Mouse (Mus musculus) hindbrain, embryonic 16.5 days (tissue): Measurements from ENCODE around the gene Gm10644. TPM values are rescaled to one million over a fixed set of nuclear protein-coding genes. Genes with fewer than 3 reads are reported as not detected.

Source experiments
- ATAC-seq: fragments of 200-750 bp; cut with Nextera tagmentation; 2 replicates; pipeline ENCODE4 v1.8.0; 2017; ENCODE audit warnings: moderate TSS enrichment, moderate library complexity
- H3K27ac ChIP-seq: fragments of 300-500 bp; sonication (generic); 2 replicates; pipeline ENCODE4 v1.5.1; 2014; ENCODE audit warnings: low read depth, mild to moderate bottlenecking, control low read depth, low read length, moderate library complexity
- H3K27me3 ChIP-seq: fragments of 300-500 bp; sonication (generic); replicated peaks from 2 replicates; pipeline ENCODE4 v1.6.1; 2014; ENCODE audit warnings: low read length; ENCODE audit not compliant: control insufficient read depth, insufficient read depth
- H3K36me3 ChIP-seq: fragments of 300-500 bp; sonication (generic); 2 replicates; pipeline ENCODE4 v1.6.1; 2014; ENCODE audit warnings: mild to moderate bottlenecking, low read length, moderate library complexity, mixed read lengths; ENCODE audit not compliant: control insufficient read depth, insufficient read depth
- H3K4me1 ChIP-seq: fragments of 300-500 bp; sonication (generic); 2 replicates; pipeline ENCODE4 v1.6.1; 2014; ENCODE audit warnings: low read depth, low read length; ENCODE audit not compliant: control insufficient read depth, insufficient read depth
- H3K4me2 ChIP-seq: fragments of 300-500 bp; sonication (generic); 2 replicates; pipeline ENCODE4 v1.6.1; 2014; ENCODE audit warnings: mild to moderate bottlenecking, low read length, control low read depth, moderate library complexity
- H3K4me3 ChIP-seq: fragments of 300-500 bp; sonication (generic); 2 replicates; pipeline ENCODE4 v1.5.1; 2014; ENCODE audit warnings: mild to moderate bottlenecking, low read length, control low read depth, moderate library complexity
- H3K9ac ChIP-seq: fragments of 300-500 bp; sonication (generic); 2 replicates; pipeline ENCODE4 v1.6.1; 2014; ENCODE audit warnings: low read depth, mild to moderate bottlenecking, control low read depth, low read length, moderate library complexity
- H3K9me3 ChIP-seq: fragments of 300-500 bp; sonication (generic); 2 replicates; pipeline ENCODE4 v1.6.1; 2014; ENCODE audit warnings: mild to moderate bottlenecking, low read length, moderate library complexity; ENCODE audit not compliant: control insufficient read depth
- WGBS: fragments of 180-500 bp; shearing (Covaris S2); extraction: QIAGEN DNeasy Blood & Tissue Kit; methylation state at CpG from one replicate; pipeline ENCODE4 v1.1.7; 2014; 5-methylcytosine and 5-hydroxymethylcytosine counted together
- polyA plus RNA-seq: library from polyadenylated mRNA; unstranded; fragments of >200 nt; fragmentation: Nextera tagmentation; extraction: Ambion mirVana; gene quantifications from 2 replicates; pipeline ENCODE4 v1.2.1, GENCODE M21; 2015

The Gm10644 gene
- polyA plus RNA-seq, 1 experiment from 2014 or later = 0.98 TPM

- H3K27me3 ChIP-seq = no peaks in the 10 kb centered on the region
- H3K4me2 ChIP-seq = peak overlapping the region; percentile 91
- no peaks in the 10 kb centered on the region for H3K9me3 ChIP-seq
- 84% methylated on average over 4 of the region's 4 CpGs for WGBS
- H3K4me1 ChIP-seq = peaks cover 33% of the 10 kb centered on the region
- H3K36me3 ChIP-seq = no peaks in the 10 kb centered on the region
- no peak overlapping the region for H3K27ac ChIP-seq
- no peak overlapping the region for H3K4me3 ChIP-seq
- ATAC-seq = no peak
- H3K9ac ChIP-seq = peak overlapping the region; percentile 30; the same call in 1 of the 2 replicates
Measured at GRCm38 (mm10) chr8:83974521-83974920, 19.5 kb upstream of the Gm10644 start.

GRCm38 (mm10) chr8:83973161-83974031 is 18.4 kb upstream of the Gm10644 start:
- no peaks in the 10 kb centered on the region for H3K36me3 ChIP-seq
- H3K9me3 ChIP-seq = no peaks in the 10 kb centered on the region
- H3K9ac ChIP-seq = peak overlapping the region; percentile 92
- peak overlapping the region; percentile 86 for H3K27ac ChIP-seq
- no peaks in the 10 kb centered on the region for H3K27me3 ChIP-seq
- H3K4me2 ChIP-seq = peak overlapping the region; percentile 91
- peak overlapping the region; percentile 93 for H3K4me3 ChIP-seq
- H3K4me1 ChIP-seq = peaks cover 33% of the 10 kb centered on the region
- ATAC-seq = peak; percentile 27
- 3% methylated on average over 27 of the region's 37 CpGs for WGBS

DNA sequence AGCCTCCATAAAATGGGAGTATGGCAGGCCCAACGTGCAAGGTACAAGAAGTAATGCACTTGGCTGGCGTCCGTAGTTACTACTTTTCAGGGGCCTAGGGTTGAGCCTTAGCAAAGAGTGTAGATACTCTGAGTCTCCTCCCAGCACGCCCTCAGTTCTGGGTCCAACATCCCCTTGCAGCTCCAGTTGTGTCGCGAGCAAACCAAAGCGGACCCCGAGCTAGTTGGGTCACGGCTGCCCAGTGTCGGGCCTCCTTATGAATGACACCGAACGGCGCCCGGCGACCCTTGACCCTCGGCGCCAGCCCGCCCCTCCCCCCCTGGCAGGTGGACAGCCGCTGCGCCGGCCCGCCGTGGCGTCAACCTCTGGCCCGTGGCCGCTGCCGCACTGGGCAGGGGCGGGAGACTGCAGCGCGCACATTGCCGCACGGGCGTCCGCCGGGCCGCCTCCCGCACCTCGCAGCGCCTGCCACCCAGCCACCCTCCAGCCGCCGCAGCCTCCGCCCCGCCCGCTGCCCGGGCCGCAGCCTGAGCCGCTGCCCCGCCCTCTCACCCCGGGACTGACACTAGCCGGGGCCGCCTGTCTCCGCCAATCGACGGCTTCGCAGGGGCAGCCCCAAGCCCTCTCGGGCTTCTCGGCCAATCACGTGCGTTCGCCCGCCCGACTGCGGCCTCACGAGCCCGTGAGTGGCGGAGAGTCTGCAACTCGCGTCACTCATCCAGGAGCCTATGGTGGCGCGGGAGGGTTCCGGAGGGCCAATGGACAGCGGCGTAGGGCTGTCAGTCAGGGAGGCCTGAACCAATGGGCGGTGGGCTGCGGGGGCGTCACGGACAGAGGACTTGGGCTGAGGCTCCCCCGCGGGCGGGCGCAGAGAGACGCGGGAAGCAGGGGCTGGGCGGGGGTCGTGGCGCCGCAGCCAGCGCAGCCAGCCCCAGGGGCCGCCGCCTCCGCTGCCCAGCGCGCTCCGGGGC is 17.4 kb upstream of the Gm10644 start, which contains the start of gene Prkaca:
Prkaca (plus strand) TSS at position 844 of the 971 bp plus-strand sequence.
- ATAC-seq = peak; percentile 100
- Histone ChIP-seq H3K27me3 (no peaks in the 10 kb centered on the region), H3K27ac (peak within 1 kb of the TSS; percentile 88), H3K9me3 (no peaks in the 10 kb centered on the region), H3K4me1 (peaks cover 25% of the 10 kb centered on the region), H3K4me2 (peak within 1 kb of the TSS; percentile 91), H3K4me3 (peak within 1 kb of the TSS; percentile 93), H3K36me3 (no peaks in the 10 kb centered on the region), H3K9ac (peak within 1 kb of the TSS; percentile 92)
- under 1% methylated on average over 57 of the region's 94 CpGs for WGBS

DNA sequence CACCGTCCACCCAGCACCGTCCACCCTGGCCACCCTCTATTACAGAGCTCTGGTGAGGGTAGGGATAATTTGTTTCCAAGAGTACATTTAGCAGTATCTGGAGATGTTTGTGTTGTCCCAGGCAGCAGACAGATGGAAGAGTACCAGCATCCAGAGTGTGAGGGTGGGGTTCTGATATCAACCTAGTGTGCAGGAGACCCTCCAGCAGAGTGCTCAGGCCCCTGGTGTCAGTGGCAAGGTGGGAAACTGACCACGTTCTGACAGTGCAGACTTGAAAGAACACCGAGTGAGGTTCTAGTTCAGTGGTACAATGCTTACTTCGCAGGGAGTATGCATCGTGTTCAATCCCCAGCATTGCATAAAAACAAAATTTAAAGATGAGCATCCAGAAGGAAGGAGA is 16.7 kb upstream of the Gm10644 start:
- Histone ChIP-seq H3K36me3 (no peaks in the 10 kb centered on the region), H3K27me3 (no peaks in the 10 kb centered on the region), H3K9ac (peak overlapping the region; percentile 88), H3K9me3 (no peaks in the 10 kb centered on the region), H3K27ac (no peak overlapping the region; the same call in 1 of the 2 replicates), H3K4me3 (peak overlapping the region; percentile 93), H3K4me1 (peaks cover 17% of the 10 kb centered on the region), H3K4me2 (peak overlapping the region; percentile 76)
- no peak for ATAC-seq
- WGBS = 76% methylated on average over 6 of the region's 6 CpGs

- H3K36me3 ChIP-seq = no peaks in the 10 kb centered on the region
- H3K4me1 ChIP-seq = peaks cover 16% of the 10 kb centered on the region
- H3K4me3 ChIP-seq = no peak overlapping the region
- no peak overlapping the region for H3K4me2 ChIP-seq
- ATAC-seq = no peak
- H3K27ac ChIP-seq = no peak overlapping the region
- H3K27me3 ChIP-seq = no peaks in the 10 kb centered on the region
- 88% methylated on average over 4 of the region's 4 CpGs for WGBS
- no peak overlapping the region for H3K9ac ChIP-seq
- no peaks in the 10 kb centered on the region for H3K9me3 ChIP-seq
Measured at GRCm38 (mm10) chr8:83971121-83971520, 16.1 kb upstream of the Gm10644 start.

GRCm38 (mm10) chr8:83967701-83968100 is 12.7 kb upstream of the Gm10644 start:
- 96% methylated on average over 7 of the region's 7 CpGs for WGBS
- H3K4me1 ChIP-seq = peaks cover 5% of the 10 kb centered on the region
- H3K9me3 ChIP-seq = no peaks in the 10 kb centered on the region
- no peak overlapping the region for H3K4me3 ChIP-seq
- no peak overlapping the region for H3K4me2 ChIP-seq
- H3K27ac ChIP-seq = no peak overlapping the region
- H3K27me3 ChIP-seq = no peaks in the 10 kb centered on the region
- H3K9ac ChIP-seq = no peak overlapping the region
- H3K36me3 ChIP-seq = no peaks in the 10 kb centered on the region
- no peak for ATAC-seq

DNA sequence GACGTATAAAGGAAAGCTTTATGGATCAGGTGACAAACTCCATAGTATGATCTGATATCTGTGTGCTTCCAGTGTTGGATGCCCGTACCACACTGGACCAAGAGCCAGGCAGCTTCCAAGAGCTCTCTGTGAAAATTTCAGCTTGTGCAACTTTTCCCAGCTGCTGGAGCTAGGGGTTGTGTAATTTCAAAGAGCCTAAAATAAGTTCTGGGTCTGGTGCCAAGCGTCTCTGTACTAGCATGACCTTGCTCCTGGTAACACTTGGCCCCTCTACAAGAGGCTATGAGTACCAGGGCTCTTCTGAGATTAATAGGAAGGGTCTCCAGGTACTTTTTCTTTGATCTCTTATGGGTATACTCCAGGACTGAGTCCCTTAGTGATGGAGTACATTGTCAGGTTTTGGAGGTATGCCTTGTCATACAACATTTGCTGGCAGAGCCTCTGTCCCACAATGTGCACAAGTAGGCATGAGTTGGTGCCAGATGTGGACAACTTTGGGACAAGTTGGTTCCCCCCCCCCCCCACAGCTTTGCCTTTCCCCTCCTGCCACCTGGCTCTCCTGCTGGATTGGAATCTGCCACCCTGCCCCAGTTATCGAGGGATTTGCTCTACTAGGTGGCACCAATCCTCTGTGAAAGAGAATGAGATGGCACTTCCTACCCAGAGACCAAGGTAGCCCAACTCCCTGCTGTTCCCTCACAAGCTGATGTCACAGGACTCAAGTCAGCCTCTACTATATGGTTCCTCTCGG is 9.2 kb upstream of the Gm10644 start:
- H3K27me3 ChIP-seq = no peaks in the 10 kb centered on the region
- no peaks in the 10 kb centered on the region for H3K4me1 ChIP-seq
- H3K36me3 ChIP-seq = no peaks in the 10 kb centered on the region
- 88% methylated on average over 5 of the region's 5 CpGs for WGBS
- no peak overlapping the region for H3K4me2 ChIP-seq
- H3K4me3 ChIP-seq = no peak overlapping the region
- no peak for ATAC-seq
- no peak overlapping the region for H3K27ac ChIP-seq
- no peak overlapping the region for H3K9ac ChIP-seq
- no peaks in the 10 kb centered on the region for H3K9me3 ChIP-seq

- H3K9me3 ChIP-seq = no peaks in the 10 kb centered on the region
- H3K4me3 ChIP-seq = no peak overlapping the region; the same call in 1 of the 2 replicates
- no peak for ATAC-seq
- H3K27me3 ChIP-seq = no peaks in the 10 kb centered on the region
- WGBS = 14% methylated on average over 1 of the region's 1 CpGs
- H3K36me3 ChIP-seq = no peaks in the 10 kb centered on the region
- no peak overlapping the region for H3K27ac ChIP-seq
- H3K9ac ChIP-seq = no peak overlapping the region
- H3K4me2 ChIP-seq = peak overlapping the region; percentile 79
- H3K4me1 ChIP-seq = peaks cover 6% of the 10 kb centered on the region
Measured at GRCm38 (mm10) chr8:83956789-83957188, 1.8 kb upstream of the Gm10644 start.
